Mouse (Mus musculus) c-Kit-positive CD71-negative TER-119-negative erythroid progenitor cells, embryonic 14.5 days (primary cell): Measurements from ENCODE around the gene Cebpz.
A peak's percentile ranks its signal among the peaks of the same experiment; 100 is the strongest.

Experiments used
- DNase-seq: peaks from one replicate; pipeline ENCODE4 v3.0.0-alpha.2; 2013; ENCODE audit warnings: low read depth

The Cebpz gene

GRCm38 (mm10) chr17:78936466-78937228 is at the start of gene Cebpz, which contains the start of gene Ndufaf7:
Gene Cebpz (minus strand): TSS chr17:78937066.
Gene Ndufaf7 (plus strand): TSS chr17:78937136.
- DNase-seq: peak; percentile 99

- DNase-seq: no peak
These were observed 46.9 kb upstream of the Cebpz start for GRCm38 (mm10) chr17:78983736-78984135.

- DNase-seq: no peak
These were observed 46.3 kb upstream of the Cebpz start for GRCm38 (mm10) chr17:78983166-78983565.

- no peak for DNase-seq
These were observed 31.6 kb upstream of the Cebpz start for GRCm38 (mm10) chr17:78968500-78968899.

- peak; percentile 8 for DNase-seq
These were observed 29.4 kb upstream of the Cebpz start for GRCm38 (mm10) chr17:78966092-78966883.

GRCm38 (mm10) chr17:78964387-78964786 is 27.5 kb upstream of the Cebpz start:
- DNase-seq: no peak

GRCm38 (mm10) chr17:78959473-78959872 is 22.6 kb upstream of the Cebpz start:
- no peak for DNase-seq

GRCm38 (mm10) chr17:78953240-78953639 is 16.4 kb upstream of the Cebpz start:
- no peak for DNase-seq

GRCm38 (mm10) chr17:78952070-78952469 is 15.2 kb upstream of the Cebpz start:
- DNase-seq: no peak

GRCm38 (mm10) chr17:78951225-78951624 is 14.4 kb upstream of the Cebpz start:
- DNase-seq: no peak

GRCm38 (mm10) chr17:78942579-78942978 is 5.7 kb upstream of the Cebpz start:
- no peak for DNase-seq

GRCm38 (mm10) chr17:78938927-78939326 is 2.1 kb upstream of the Cebpz start:
- no peak for DNase-seq

- no peak for DNase-seq
These were observed 475 bp upstream of the Cebpz start for GRCm38 (mm10) chr17:78937229-78937853.

GRCm38 (mm10) chr17:78935857-78936256 is 1.0 kb downstream of the Cebpz start:
- no peak for DNase-seq

- DNase-seq: no peak
These were observed 19.2 kb downstream of the Cebpz start for GRCm38 (mm10) chr17:78917696-78918095.

- no peak for DNase-seq
These were observed 20.0 kb downstream of the Cebpz start for GRCm38 (mm10) chr17:78916899-78917298.

GRCm38 (mm10) chr17:78916369-78916813 is 20.5 kb downstream of the Cebpz start, which contains the start of gene Cebpzos:
Gene Cebpzos (plus strand): TSS chr17:78916500.
- peak; percentile 79 for DNase-seq

- DNase-seq: no peak
These were observed 21.1 kb downstream of the Cebpz start for GRCm38 (mm10) chr17:78915772-78916171.

- no peak for DNase-seq
These were observed 22.9 kb downstream of the Cebpz start for GRCm38 (mm10) chr17:78913921-78914320.

GRCm38 (mm10) chr17:78912861-78913281 is 24.0 kb downstream of the Cebpz start:
- DNase-seq: no peak

- DNase-seq: no peak
These were observed 27.5 kb downstream of the Cebpz start for GRCm38 (mm10) chr17:78909374-78909773.

GRCm38 (mm10) chr17:78906892-78907291 is 30.0 kb downstream of the Cebpz start, which contains the start of gene Sult6b1:
Gene Sult6b1 (minus strand): TSS chr17:78906992.
- DNase-seq: no peak
